Mouse (Mus musculus) lung, adult 2 months (tissue): ENCODE measurements around the gene Aasdh.

Source experiments
- CTCF ChIP-seq: fragments of 200-500 bp; IDR thresholded peaks from 2 replicates; pipeline ENCODE4 v1.5.1; 2011; ENCODE audit warnings: mild to moderate bottlenecking, low read length, control low read depth; ENCODE audit not compliant: insufficient read depth
- POLR2A ChIP-seq: fragments of 200-500 bp; IDR thresholded peaks from 2 replicates; pipeline ENCODE4 v1.6.1; 2011; ENCODE audit warnings: low read depth, mild to moderate bottlenecking, control low read depth, low read length, borderline replicate concordance; ENCODE audit errors: extremely low read depth

DNA sequence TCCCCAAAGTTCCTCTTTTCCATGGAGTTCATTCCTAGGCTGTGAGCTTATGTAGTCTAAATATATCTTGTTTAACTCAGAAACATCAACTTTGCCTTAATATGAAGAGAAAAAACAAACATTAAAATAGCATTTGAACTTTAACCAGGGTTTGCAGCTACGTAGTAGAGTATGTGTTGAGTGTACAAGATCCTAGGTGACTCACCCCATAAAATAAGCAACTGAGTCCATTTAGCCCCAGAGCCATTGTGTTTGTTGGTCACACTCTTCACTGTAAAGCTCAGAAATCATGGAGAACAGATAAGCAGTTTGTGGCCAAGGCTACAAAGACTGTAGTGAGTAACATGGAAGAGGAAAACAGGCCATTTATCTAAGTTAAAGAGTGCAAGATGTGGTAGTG lies 21.2 kb downstream of the Aasdh start:
- TF ChIP-seq POLR2A, result no peak
- no peak for TF ChIP-seq CTCF
